Mouse (Mus musculus) midbrain, embryonic 14.5 days (tissue): ENCODE measurements at regions not wholly inside any gene's neighbourhood (a gene's known extent, or its start where the extent isn't known, plus 50 kb on each side); places are given as distances from the start of the nearest gene placed in this dataset.

Source experiments
- ATAC-seq: fragments of 200-750 bp; cut with Nextera tagmentation; 2 replicates; pipeline ENCODE4 v1.8.0; 2017; ENCODE audit warnings: moderate number of reproducible peaks, moderate library complexity; ENCODE audit not compliant: low FRiP score, low TSS enrichment
- DNase-seq: peaks from one replicate; pipeline ENCODE4 v3.0.0-alpha.2; 2015
- H3K27ac ChIP-seq: fragments of 300-500 bp; sonication (generic); replicated peaks from 2 replicates; pipeline ENCODE4 v1.5.1; 2014; ENCODE audit warnings: mild to moderate bottlenecking, low read depth, low read length, moderate library complexity
- H3K27me3 ChIP-seq: fragments of 300-500 bp; sonication (generic); 2 replicates; pipeline ENCODE4 v1.6.1; 2014; ENCODE audit warnings: low read length, control low read depth, mixed read lengths; ENCODE audit not compliant: control insufficient read depth, insufficient read depth
- H3K36me3 ChIP-seq: fragments of 300-500 bp; sonication (generic); 2 replicates; pipeline ENCODE4 v1.6.1; 2014; ENCODE audit warnings: low read length, control low read depth; ENCODE audit not compliant: control insufficient read depth, insufficient read depth
- H3K4me1 ChIP-seq: fragments of 300-500 bp; sonication (generic); 2 replicates; pipeline ENCODE4 v1.6.1; 2014; ENCODE audit warnings: mild to moderate bottlenecking, antibody characterized with exemption, low read length, control low read depth; ENCODE audit not compliant: control insufficient read depth, insufficient read depth
- H3K4me2 ChIP-seq: fragments of 300-500 bp; sonication (generic); 2 replicates; pipeline ENCODE4 v1.6.1; 2014; ENCODE audit warnings: mild to moderate bottlenecking, low read length, moderate library complexity
- H3K4me3 ChIP-seq: fragments of 300-500 bp; sonication (generic); replicated peaks from 2 replicates; pipeline ENCODE4 v1.5.1; 2014; ENCODE audit warnings: low read depth, low read length
- H3K9ac ChIP-seq: fragments of 300-500 bp; sonication (generic); replicated peaks from 2 replicates; pipeline ENCODE4 v1.6.1; 2014; ENCODE audit warnings: mild to moderate bottlenecking, low read length, moderate library complexity
- H3K9me3 ChIP-seq: fragments of 300-500 bp; sonication (generic); 2 replicates; pipeline ENCODE4 v1.6.1; 2016; ENCODE audit warnings: low read length, control low read depth, mixed read lengths; ENCODE audit not compliant: control insufficient read depth
- WGBS: fragments of 180-500 bp; shearing (Covaris S2); extraction: QIAGEN DNeasy Blood & Tissue Kit; methylation state at CpG from one replicate; pipeline ENCODE4 v1.1.7; 2014; 5-methylcytosine and 5-hydroxymethylcytosine counted together

DNA sequence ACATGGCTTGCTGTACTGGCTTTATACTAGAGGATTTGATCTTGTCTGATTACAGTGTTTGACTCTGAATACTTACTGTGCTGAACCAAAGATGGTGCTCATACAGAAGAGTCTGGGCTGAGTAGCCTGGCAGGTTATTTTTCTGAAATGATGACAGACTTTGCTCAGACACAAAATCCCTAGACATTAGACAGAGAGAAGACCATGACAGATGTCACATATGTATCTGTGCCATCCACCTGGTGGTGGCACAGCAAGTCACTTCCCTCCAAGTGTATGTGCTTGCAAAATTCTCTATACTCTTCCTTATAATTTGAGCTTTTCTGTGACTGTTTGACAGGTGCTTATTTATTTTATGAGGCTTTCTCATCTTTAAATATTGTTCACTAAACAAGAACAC is 80.7 kb downstream of the Gm7361 start:
- Histone ChIP-seq H3K27me3 (no peaks in the 10 kb centered on the region), H3K9ac (no peak overlapping the region), H3K4me2 (no peak overlapping the region), H3K4me1 (no peaks in the 10 kb centered on the region), H3K4me3 (no peak overlapping the region), H3K27ac (no peak overlapping the region), H3K36me3 (no peaks in the 10 kb centered on the region), H3K9me3 (no peaks in the 10 kb centered on the region)
- no peak for DNase-seq
- ATAC-seq, result no peak

DNA sequence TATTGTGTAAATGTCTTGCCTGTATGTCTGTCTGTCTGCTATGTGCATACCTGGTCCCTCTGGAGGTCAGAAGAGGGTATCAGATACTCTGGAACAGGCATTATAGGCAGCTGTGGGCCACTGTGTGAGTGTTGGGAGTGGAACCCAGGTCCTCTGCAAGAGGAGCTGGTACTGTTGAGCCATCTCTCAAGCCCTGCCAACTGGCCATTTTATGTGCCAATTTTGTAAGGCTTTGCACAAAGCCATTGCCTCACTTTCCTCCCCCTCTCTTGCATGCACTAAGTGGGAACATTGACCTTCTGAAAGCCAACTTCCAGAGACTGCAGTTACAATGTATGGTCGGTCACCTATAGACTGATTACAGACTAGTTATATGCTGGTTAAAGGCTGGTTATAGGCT is 81.8 kb downstream of the Gm7361 start:
- 90% methylated on average over 1 of the region's 1 CpGs for WGBS
- H3K9ac ChIP-seq, result no peak overlapping the region
- no peaks in the 10 kb centered on the region for H3K27me3 ChIP-seq
- H3K4me3 ChIP-seq, result no peak overlapping the region
- no peaks in the 10 kb centered on the region for H3K9me3 ChIP-seq
- H3K4me1 ChIP-seq, result no peaks in the 10 kb centered on the region
- no peak overlapping the region for H3K27ac ChIP-seq
- no peak for DNase-seq
- no peak for ATAC-seq
- no peak overlapping the region for H3K4me2 ChIP-seq
- no peaks in the 10 kb centered on the region for H3K36me3 ChIP-seq

GRCm38 (mm10) chr5:26355156-26355555 is 97.7 kb downstream of the Gm7361 start:
- Histone ChIP-seq H3K36me3 (no peaks in the 10 kb centered on the region), H3K27me3 (no peaks in the 10 kb centered on the region), H3K4me2 (no peak overlapping the region), H3K27ac (no peak overlapping the region), H3K9me3 (no peaks in the 10 kb centered on the region), H3K4me1 (no peaks in the 10 kb centered on the region), H3K9ac (no peak overlapping the region), H3K4me3 (no peak overlapping the region)
- DNase-seq (no peak), ATAC-seq (no peak)
- WGBS, result 94% methylated on average over 10 of the region's 10 CpGs

DNA sequence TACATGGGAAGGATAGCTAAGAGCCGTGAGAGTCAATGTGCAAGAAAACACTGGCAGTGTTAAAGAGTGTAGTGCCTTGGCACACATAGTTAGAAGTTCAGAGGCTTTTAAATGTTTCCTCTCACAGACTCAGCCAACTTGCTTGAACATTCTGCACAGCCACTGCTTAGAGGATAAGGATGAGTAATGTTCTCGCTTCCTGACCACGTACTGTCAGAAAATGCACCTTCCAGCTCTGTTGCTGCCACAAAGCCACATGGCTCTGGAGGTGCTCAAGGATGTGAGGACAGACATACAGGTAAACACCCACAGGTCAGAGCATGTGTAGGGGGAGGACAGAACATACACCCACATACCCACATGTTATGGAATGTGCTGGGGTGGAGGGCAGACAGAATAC is 101.6 kb downstream of the Gm7361 start:
- 94% methylated on average over 3 of the region's 3 CpGs for WGBS
- Histone ChIP-seq H3K4me1 (no peaks in the 10 kb centered on the region), H3K36me3 (no peaks in the 10 kb centered on the region), H3K4me2 (no peak overlapping the region), H3K27me3 (no peaks in the 10 kb centered on the region), H3K9me3 (no peaks in the 10 kb centered on the region), H3K9ac (no peak overlapping the region), H3K27ac (no peak overlapping the region), H3K4me3 (no peak overlapping the region)
- ATAC-seq (no peak), DNase-seq (no peak)

DNA sequence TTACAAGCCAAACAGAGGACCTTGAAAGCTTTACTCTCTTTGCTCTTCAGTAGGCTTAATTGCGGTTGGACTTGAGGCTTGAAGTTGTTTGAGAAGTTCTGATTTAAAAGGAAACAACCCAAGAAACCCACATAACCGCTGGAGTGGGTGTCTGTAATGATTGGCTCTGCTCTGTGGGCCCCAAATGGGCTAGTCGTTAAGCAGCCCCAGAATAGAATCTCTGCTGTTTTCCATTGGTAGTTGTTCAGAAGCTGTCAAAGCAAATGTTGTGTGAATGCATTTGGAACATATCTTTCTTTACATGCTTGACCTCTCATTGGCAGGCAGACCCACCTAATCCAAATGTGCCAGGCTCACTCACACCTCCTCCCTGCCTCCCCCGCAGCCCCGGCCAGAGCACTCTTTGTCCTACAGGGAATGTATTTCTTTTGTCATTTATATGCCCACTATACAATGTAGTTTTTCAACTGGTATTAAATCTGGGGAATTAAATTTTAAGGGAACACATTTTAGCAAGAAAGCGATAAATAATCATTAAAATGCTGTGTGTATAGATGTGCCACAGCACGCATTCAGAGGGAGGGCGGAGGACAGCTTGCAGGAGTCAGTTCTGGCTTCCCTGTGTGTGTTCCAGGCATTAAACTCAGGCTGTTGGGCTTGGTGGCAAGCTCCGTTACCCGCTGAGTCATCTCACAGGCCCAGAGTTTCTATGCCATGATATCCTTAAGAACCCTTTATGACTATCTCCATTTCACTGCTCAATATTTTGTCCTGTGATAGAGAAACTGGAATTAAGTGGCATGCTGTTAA is 116.9 kb downstream of the Gm7361 start:
- Histone ChIP-seq H3K36me3 (no peaks in the 10 kb centered on the region), H3K4me1 (no peaks in the 10 kb centered on the region), H3K27ac (no peak overlapping the region), H3K4me2 (no peak overlapping the region), H3K27me3 (no peaks in the 10 kb centered on the region), H3K9ac (no peak overlapping the region), H3K4me3 (no peak overlapping the region), H3K9me3 (no peaks in the 10 kb centered on the region)
- WGBS, result 70% methylated on average over 10 of the region's 10 CpGs
- DNase-seq (no peak), ATAC-seq (no peak)

DNA sequence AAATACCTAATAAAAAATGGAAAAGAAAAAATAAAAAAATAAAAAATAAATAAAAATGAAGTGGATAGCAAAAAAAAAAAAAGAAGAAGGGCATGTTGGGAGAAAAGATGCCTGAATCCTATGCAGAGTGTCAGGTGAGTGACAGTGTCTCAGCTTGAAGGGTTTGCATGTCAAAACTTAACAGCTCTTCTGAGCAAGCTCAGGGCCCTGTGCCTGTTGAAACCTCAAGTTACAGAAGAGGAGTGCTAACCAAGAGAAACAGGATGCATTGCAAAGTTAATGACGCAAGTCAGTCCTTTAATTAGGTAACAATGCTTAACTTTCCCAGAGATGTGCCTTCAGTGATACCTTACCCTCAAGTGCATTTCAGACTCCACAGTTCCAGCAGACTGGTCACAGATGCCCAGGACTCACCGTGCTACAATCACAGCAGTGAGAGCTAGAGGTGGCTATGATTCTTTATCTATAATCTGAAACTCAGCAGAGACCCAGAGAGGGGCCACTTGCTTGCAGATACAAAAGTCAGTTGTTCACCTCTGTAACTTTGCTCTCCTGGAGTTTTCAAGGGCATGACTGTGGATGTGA is 149.7 kb downstream of the Gm7361 start:
- Histone ChIP-seq H3K27ac (no peak overlapping the region), H3K4me3 (no peak overlapping the region), H3K36me3 (no peaks in the 10 kb centered on the region), H3K4me2 (no peak overlapping the region), H3K27me3 (no peaks in the 10 kb centered on the region), H3K4me1 (no peaks in the 10 kb centered on the region), H3K9ac (no peak overlapping the region), H3K9me3 (no peaks in the 10 kb centered on the region)
- 79% methylated on average over 2 of the region's 2 CpGs for WGBS
- ATAC-seq, result no peak
- no peak for DNase-seq

DNA sequence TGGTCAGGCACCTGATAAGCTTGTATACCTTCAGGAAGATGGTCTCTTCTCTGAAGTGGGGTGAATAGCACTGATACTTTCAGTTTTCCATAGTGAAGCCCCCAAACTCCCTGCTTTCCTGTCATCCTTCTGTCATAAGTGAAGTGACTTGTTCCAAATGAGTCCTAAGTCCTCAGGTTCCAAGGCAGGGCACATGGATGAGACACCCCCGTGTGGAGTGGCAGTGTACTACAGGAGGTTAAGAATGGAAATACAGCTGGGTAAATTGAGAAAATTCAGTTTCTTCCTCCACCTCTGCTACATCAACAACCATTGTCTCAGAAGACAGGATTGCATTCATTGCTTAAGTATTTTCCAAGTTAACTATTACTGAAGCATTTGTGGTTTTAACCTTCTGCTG is 155.7 kb downstream of the Gm7361 start:
- Histone ChIP-seq H3K36me3 (no peaks in the 10 kb centered on the region), H3K4me1 (no peaks in the 10 kb centered on the region), H3K4me3 (no peak overlapping the region), H3K9me3 (no peaks in the 10 kb centered on the region), H3K9ac (no peak overlapping the region), H3K27me3 (no peaks in the 10 kb centered on the region), H3K27ac (no peak overlapping the region), H3K4me2 (no peak overlapping the region)
- ATAC-seq, result no peak
- DNase-seq, result no peak
- WGBS, result 42% methylated on average over 1 of the region's 1 CpGs

DNA sequence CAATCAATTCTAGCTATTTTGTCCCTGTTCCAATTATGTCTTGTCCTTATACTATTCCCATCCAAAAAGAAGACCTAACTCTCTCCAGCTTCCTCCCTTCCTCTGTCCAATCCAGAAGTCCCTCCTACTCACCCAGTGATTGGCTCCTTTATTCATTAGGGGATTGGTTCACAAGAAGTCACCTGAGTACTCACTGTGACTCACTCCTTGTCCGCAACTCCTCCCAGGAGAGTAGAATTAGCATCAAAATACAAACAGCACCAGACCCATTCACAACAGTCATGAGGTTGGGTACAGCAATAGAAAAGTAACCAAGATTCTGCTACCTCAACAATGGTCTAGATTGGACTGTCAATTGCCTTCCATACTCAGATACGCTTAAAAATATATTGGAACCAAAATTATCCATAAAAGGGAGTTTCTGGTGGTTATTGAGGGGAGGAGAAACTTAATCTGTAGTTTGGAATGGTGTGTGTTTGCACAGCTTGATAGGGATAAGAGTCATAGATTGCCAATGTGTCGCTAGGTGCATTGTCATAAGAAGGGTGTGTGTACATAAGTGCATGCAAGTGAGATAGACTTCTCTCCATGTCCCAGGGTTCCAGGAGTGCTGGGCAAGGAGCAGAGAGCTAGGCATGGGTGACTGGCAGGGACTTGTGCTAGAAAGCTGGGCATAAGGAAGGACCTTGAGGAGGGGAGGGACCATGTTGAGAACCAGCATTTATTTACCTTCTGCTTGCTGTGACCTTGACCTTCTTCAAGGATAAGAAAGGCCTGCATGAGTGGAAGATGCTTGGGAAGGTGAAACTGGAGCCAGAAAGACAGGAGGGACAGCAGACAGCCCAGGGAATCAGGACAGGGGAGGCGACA is 187.1 kb downstream of the Gm7361 start:
- DNase-seq (no peak), ATAC-seq (no peak)
- no peak overlapping the region for H3K27ac ChIP-seq
- H3K4me2 ChIP-seq, result no peak overlapping the region
- no peaks in the 10 kb centered on the region for H3K36me3 ChIP-seq
- WGBS, result 87% methylated on average over 4 of the region's 4 CpGs
- no peak overlapping the region for H3K9ac ChIP-seq
- no peaks in the 10 kb centered on the region for H3K27me3 ChIP-seq
- no peaks in the 10 kb centered on the region for H3K4me1 ChIP-seq
- no peak overlapping the region for H3K4me3 ChIP-seq
- H3K9me3 ChIP-seq, result no peaks in the 10 kb centered on the region
